Mouse (Mus musculus): ENCODE measurements around the gene Kat14. TPM values are rescaled to one million over a fixed set of nuclear protein-coding genes. Genes with fewer than 3 reads are reported as not detected.

The Kat14 gene
- polyA plus RNA-seq (2016; fragmentation: Nextera tagmentation; extraction: Ambion mirVana) = 26.3 and 28.3 TPM in 2 replicates

DNA sequence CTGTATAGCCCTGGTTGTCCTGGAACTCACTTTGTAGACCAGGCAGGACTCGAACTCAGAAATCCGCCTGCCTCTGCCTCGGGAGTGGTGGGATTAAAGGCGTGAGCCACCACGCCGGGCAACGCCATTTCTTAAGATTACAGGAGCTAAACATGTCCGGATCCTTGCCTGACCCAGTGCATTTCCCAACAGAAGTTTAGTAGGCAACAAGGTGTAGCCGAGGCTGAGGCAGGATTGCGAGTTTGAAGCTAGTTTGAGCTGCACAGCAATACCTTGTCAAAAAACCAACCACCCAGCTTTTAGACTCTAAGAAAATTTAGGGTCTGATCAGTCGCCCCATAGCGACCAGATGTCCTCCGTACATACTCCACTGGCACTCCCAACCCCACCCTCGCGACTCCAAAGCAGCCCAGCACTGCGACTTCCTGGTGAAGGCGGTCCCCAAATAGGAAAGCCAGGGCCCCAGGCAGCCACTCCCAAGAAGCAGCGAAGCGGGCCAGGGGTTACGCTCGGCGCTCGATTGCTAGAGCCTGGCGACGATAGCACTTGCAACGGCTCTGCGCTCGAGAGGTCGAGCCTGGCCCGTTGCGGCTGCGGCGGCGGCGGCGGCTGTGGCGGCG lies at the start of gene Kat14, which contains the start of gene Pet117:
Gene Kat14 (plus strand): TSS at position 584 of the 620 bp plus-strand sequence.
Gene Pet117 (plus strand): TSS at position 597 of the 620 bp plus-strand sequence.
- H3K36me3 ChIP-seq = peaks cover 11% of the 10 kb centered on the region
- peak within 1 kb of the TSS; percentile 86 for H3K4me3 ChIP-seq
- H3K4me1 ChIP-seq = peaks cover 29% of the 10 kb centered on the region
- peak within 1 kb of the TSS; percentile 89 for H3K27ac ChIP-seq
- H3K4me2 ChIP-seq = peak within 1 kb of the TSS; percentile 84
- H3K9ac ChIP-seq = peak within 1 kb of the TSS; percentile 88
- peak; percentile 98 for ATAC-seq
- 3% methylated on average over 38 of the region's 38 CpGs for WGBS (ENCODE audit: insufficient replicate concordance)
- H3K27me3 ChIP-seq (replicated peaks) = no peaks in the 10 kb centered on the region
- H3K9me3 ChIP-seq (replicated peaks) = no peaks in the 10 kb centered on the region

DNA sequence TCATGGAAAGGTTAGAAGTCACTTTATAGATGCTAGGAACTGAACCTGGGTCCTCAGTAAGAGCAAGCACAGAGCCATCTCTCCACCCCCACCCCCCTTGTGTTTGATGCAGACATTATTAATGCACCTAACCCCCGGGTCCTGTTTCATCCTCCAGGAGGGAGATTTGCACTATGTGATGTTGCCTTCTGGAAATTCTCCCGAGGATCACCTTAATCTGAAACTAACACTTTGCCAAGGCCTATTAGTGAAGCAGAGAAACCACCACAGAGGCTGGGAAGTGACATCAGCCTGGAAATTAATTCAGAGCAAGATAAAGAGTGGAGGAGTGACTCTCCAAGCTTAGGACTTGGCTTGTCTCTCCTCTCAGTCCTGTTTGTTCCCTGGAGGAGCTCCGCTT lies 44.6 kb upstream of the Kat14 start:
- no peak for ATAC-seq
- peaks cover 24% of the 10 kb centered on the region for H3K27me3 ChIP-seq (replicated peaks)
- H3K9ac ChIP-seq = no peak overlapping the region
- no peaks in the 10 kb centered on the region for H3K4me1 ChIP-seq
- H3K36me3 ChIP-seq = no peaks in the 10 kb centered on the region
- no peak overlapping the region for H3K4me3 ChIP-seq
- 54% methylated on average over 3 of the region's 3 CpGs for WGBS (ENCODE audit: insufficient replicate concordance)
- no peaks in the 10 kb centered on the region for H3K9me3 ChIP-seq (replicated peaks)
- H3K27ac ChIP-seq = no peak overlapping the region
- no peak overlapping the region for H3K4me2 ChIP-seq

DNA sequence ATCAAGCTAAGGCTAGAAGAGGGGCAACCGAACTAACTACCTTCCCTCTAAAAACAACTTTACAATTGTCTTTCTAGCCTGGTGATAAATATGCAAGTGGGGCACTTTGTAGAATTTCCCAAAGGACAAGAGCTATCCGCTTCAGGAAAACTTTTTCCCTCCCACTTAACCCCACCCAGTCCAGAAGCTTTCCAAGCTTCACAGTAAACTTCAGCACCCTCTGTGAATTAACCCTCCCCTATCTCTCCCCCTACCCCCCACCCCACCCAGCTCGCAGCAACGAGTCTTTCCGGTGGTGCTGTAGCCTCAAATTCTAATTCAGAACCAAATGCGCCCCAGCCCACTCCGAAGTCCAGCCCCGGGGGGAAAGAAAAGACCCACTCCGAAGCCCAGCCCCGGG lies 39.3 kb upstream of the Kat14 start:
- peaks cover 76% of the 10 kb centered on the region for H3K27me3 ChIP-seq (replicated peaks)
- whole genome bisulfite sequencing (ENCODE audit: insufficient replicate concordance) = 3% methylated on average over 9 of the region's 10 CpGs
- no peak for ATAC-seq
- no peak overlapping the region for H3K4me3 ChIP-seq
- no peak overlapping the region for H3K27ac ChIP-seq
- H3K9me3 ChIP-seq (replicated peaks) = no peaks in the 10 kb centered on the region
- H3K4me1 ChIP-seq = peaks cover 26% of the 10 kb centered on the region
- peak overlapping the region; percentile 28; the same call in 1 of the 2 replicates for H3K4me2 ChIP-seq
- no peak overlapping the region for H3K9ac ChIP-seq
- no peaks in the 10 kb centered on the region for H3K36me3 ChIP-seq

- Histone ChIP-seq H3K4me3 (no peak overlapping the region), H3K4me2 (peak overlapping the region; percentile 28; the same call in 1 of the 2 replicates), H3K4me1 (peaks cover 26% of the 10 kb centered on the region), H3K36me3 (no peaks in the 10 kb centered on the region), H3K9me3 (replicated peaks) (no peaks in the 10 kb centered on the region), H3K27me3 (replicated peaks) (peaks cover 81% of the 10 kb centered on the region), H3K9ac (no peak overlapping the region), H3K27ac (no peak overlapping the region)
- ATAC-seq = no peak
- 7% methylated on average over 10 of the region's 10 CpGs for WGBS (ENCODE audit: insufficient replicate concordance)
Observed at GRCm38 (mm10) chr2:144329937-144330336, 38.8 kb upstream of the Kat14 start.

- Histone ChIP-seq H3K4me2 (peak overlapping the region; percentile 70), H3K4me3 (peak overlapping the region; percentile 49), H3K9ac (no peak overlapping the region), H3K27me3 (replicated peaks) (peaks cover 87% of the 10 kb centered on the region), H3K27ac (no peak overlapping the region), H3K4me1 (peaks cover 26% of the 10 kb centered on the region), H3K36me3 (no peaks in the 10 kb centered on the region), H3K9me3 (replicated peaks) (no peaks in the 10 kb centered on the region)
- ATAC-seq = no peak
- WGBS (ENCODE audit: insufficient replicate concordance) = 1% methylated on average over 41 of the region's 41 CpGs
Observed at GRCm38 (mm10) chr2:144330352-144330959, 38.3 kb upstream of the Kat14 start.

DNA sequence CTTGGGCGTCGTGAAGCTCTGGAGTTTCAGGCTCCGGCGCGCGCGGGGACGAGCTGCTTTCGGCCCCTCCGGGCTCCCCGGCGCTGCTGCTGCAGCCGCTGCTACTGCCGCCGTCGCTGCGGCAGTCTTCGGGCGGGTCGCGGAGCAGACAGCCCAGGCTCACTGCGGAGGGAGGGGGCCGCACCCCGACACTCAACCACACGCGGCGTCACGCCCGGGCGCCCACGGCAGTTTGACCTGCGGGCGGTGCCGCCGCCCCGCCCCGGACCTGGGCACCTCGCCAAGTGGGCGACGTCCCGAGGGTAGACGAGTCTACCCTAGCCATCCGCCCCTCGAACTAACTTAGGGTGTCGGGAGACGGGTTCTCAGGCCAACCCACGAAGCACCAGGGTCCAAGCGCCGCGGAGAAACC lies 37.8 kb upstream of the Kat14 start:
- ATAC-seq = no peak
- Histone ChIP-seq H3K27me3 (replicated peaks) (peaks cover 90% of the 10 kb centered on the region), H3K4me1 (peaks cover 26% of the 10 kb centered on the region), H3K4me2 (peak overlapping the region; percentile 70), H3K4me3 (peak overlapping the region; percentile 49), H3K27ac (no peak overlapping the region), H3K9ac (no peak overlapping the region), H3K36me3 (no peaks in the 10 kb centered on the region), H3K9me3 (replicated peaks) (no peaks in the 10 kb centered on the region)
- WGBS (ENCODE audit: insufficient replicate concordance) = 2% methylated on average over 50 of the region's 50 CpGs

DNA sequence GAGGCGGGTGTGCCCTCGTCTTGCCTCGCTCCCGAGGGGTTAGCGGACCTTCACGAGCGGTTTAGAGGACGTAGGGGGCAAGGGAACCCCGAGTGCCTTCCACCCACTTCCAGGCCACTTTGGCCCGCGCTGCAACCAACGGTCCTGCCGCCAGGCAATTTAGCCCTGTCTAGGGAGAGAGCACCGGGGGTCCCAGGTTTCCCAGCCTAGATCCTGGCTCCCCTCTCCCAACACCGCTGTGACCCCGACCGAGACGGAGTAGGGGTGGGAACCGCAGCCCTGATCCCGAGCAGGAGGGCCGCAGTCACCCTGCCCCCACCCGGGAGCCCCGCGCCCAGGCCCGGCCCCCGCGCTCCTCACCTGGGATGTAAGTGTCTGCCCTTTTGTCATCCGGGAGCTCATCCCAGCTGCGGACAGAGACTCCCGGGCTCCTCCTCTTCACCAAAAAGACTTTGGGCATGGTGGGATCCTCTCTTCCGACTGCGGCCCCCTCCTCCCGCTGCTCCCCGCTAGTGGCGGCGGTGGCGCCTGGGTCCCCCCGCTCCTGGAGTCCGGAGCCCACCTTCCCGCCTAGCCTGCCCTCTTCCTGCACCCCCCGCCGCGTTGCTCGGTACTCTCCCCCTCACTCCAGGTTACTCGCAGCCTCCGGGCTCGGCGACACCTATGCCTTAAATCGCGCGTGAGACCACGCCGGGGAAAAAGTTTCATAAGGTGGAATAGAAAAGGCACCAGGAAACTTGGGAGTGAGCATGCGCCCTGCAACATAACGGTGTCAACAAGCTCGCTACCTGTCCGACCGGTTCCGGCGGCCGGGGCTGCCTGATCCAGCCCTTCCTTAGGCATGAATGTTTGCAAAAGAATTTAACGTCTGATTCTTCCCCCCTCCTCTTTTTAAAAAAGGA lies 37.1 kb upstream of the Kat14 start, which contains the start of gene Ovol2:
Gene Ovol2 (minus strand): TSS at position 746 of the 902 bp plus-strand sequence.
- Histone ChIP-seq H3K9ac (no peak within 1 kb of the TSS), H3K27me3 (replicated peaks) (peaks cover 96% of the 10 kb centered on the region), H3K4me1 (peaks cover 26% of the 10 kb centered on the region), H3K9me3 (replicated peaks) (no peaks in the 10 kb centered on the region), H3K4me2 (peak within 1 kb of the TSS; percentile 70), H3K4me3 (peak within 1 kb of the TSS; percentile 49), H3K27ac (no peak within 1 kb of the TSS), H3K36me3 (no peaks in the 10 kb centered on the region)
- peak; percentile 20; the same call in 1 of the 2 replicates for ATAC-seq
- WGBS (ENCODE audit: insufficient replicate concordance) = 3% methylated on average over 58 of the region's 62 CpGs

DNA sequence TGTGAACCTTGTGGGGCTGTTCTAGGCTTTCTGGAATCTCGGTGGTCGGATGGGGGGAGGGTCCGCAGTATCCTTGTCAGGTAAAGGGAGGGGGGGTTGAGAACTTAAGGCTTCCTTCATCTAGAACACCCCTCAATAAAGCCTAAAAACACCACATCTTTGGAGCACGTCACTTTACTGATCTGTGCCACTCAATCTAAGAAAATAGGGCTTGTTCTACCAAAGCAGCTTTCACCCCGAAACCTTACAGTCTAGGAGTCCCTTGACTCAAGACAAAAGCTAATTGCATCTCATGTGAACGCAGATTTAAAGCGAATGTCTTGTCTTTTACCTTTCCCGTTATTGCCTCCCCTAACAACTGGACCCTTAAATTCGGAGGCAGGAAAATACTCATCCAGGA lies 36.3 kb upstream of the Kat14 start:
- ATAC-seq = no peak
- H3K9me3 ChIP-seq (replicated peaks) = no peaks in the 10 kb centered on the region
- peak overlapping the region; percentile 30; the same call in 1 of the 2 replicates for H3K4me2 ChIP-seq
- peaks cover 91% of the 10 kb centered on the region for H3K27me3 ChIP-seq (replicated peaks)
- WGBS (ENCODE audit: insufficient replicate concordance) = 9% methylated on average over 9 of the region's 9 CpGs
- H3K4me3 ChIP-seq = 0 out of 2 replicates have a peak overlapping the region, but pooled peaks have one; percentile 49
- H3K27ac ChIP-seq = no peak overlapping the region
- no peak overlapping the region for H3K9ac ChIP-seq
- H3K36me3 ChIP-seq = no peaks in the 10 kb centered on the region
- H3K4me1 ChIP-seq = peaks cover 26% of the 10 kb centered on the region

GRCm38 (mm10) chr2:144333138-144333842 lies 35.5 kb upstream of the Kat14 start:
- Histone ChIP-seq H3K4me1 (peaks cover 26% of the 10 kb centered on the region), H3K4me3 (no peak overlapping the region)

GRCm38 (mm10) chr2:144337230-144337629 lies 31.6 kb upstream of the Kat14 start:
- no peak overlapping the region for H3K4me3 ChIP-seq
- 10% methylated on average over 3 of the region's 3 CpGs for WGBS (ENCODE audit: insufficient replicate concordance)
- ATAC-seq = no peak
- no peaks in the 10 kb centered on the region for H3K9me3 ChIP-seq (replicated peaks)
- no peak overlapping the region for H3K4me2 ChIP-seq
- H3K27ac ChIP-seq = no peak overlapping the region
- H3K36me3 ChIP-seq = no peaks in the 10 kb centered on the region
- H3K4me1 ChIP-seq = no peaks in the 10 kb centered on the region
- peaks cover 44% of the 10 kb centered on the region for H3K27me3 ChIP-seq (replicated peaks)
- no peak overlapping the region for H3K9ac ChIP-seq

More at GRCm38 (mm10) chr2:144333138-144333842, 35.5 kb upstream of the Kat14 start:
- H3K4me2 ChIP-seq = peak overlapping the region; percentile 30
- no peak for ATAC-seq
- H3K9ac ChIP-seq = no peak overlapping the region
- peaks cover 84% of the 10 kb centered on the region for H3K27me3 ChIP-seq (replicated peaks)
- no peaks in the 10 kb centered on the region for H3K36me3 ChIP-seq
- H3K27ac ChIP-seq = no peak overlapping the region
- 7% methylated on average over 28 of the region's 28 CpGs for WGBS (ENCODE audit: insufficient replicate concordance)
- no peaks in the 10 kb centered on the region for H3K9me3 ChIP-seq (replicated peaks)

DNA sequence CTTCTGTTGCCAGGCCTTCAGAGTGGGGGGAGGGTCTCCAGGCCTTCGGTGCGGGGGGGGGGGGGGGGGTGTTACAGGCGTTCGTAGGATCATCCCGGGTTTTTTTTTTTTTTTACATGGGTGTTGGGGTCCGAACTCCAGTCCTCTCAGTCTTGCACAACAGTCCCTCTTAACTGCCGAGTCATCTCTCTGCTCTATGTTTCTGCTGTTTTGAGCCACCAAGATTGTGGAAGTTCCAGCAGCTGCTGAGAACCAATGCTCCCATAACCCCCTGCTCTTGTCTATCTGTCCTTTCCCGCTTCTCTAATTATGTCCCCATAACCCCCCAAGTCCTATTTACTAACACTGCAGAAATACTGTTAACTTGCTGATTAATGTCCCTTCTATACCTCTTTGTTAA lies 31.1 kb upstream of the Kat14 start:
- Histone ChIP-seq H3K9me3 (replicated peaks) (no peaks in the 10 kb centered on the region), H3K27ac (no peak overlapping the region), H3K27me3 (replicated peaks) (peaks cover 40% of the 10 kb centered on the region), H3K4me3 (no peak overlapping the region), H3K4me2 (no peak overlapping the region), H3K4me1 (no peaks in the 10 kb centered on the region), H3K36me3 (no peaks in the 10 kb centered on the region), H3K9ac (no peak overlapping the region)
- WGBS (ENCODE audit: insufficient replicate concordance) = 18% methylated on average over 8 of the region's 8 CpGs
- ATAC-seq = no peak
